ENCODE assay signal across 17 mouse cellular contexts in the genomic region with DNA sequence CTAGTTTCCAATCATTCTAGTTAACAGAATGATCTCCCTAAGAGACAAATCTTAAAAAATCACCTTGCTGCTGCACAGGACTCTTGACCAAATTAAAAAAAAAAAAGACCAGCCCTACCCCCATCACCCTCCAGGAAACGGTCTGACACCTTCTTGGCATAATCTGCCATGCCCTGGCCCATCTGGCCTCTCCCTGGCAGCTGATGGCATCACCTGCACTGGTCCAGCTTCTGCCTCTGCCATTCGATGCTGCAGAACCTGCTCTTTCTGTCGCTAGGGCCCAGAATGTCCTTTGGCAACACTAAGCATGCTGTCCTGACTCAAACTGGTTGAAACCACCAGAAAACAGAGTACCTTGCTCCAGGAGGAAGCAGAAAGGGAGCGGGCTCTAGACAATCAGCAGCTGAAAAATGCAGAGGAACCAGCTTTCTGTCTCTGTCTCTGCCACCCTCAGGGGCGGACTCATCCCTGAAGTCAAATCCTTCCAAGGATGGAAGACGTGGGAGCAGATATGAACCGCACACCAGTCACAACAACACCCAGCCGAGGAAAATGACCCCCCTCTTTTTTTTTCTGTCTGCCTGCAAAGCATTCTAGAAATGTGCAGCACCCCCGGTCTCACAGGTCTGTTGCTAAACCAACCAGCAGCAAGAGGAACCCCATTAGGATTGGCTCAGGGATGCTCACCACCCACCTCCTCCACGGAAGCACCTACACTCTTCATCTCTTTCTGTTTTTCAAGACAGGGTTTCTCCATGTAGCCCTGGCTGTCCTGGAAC. TPM values are rescaled to one million over a fixed set of nuclear protein-coding genes. Genes with fewer than 3 reads are reported as not detected.
DNase-seq lines count a peak whose midpoint lies in the region; ATAC-seq and TF ChIP-seq lines count a peak whose summit lies in the region.
"Had no signal": no experiment of that assay in that cellular context is flagged by ENCODE, and none has a peak within 500 bp of the region (broad histone marks: within the 10 kb centered on the region; RNA-seq: fewer than 3 reads in every experiment).

No protein-coding gene starts in this region.

- H3K9me3 ChIP-seq in hindbrain, postnatal 0 days (ENCODE audit: low read length) = no peaks in the 10 kb centered on the region
- H3K9me3 ChIP-seq in hindbrain, embryonic 16.5 days (ENCODE audit: control insufficient read depth, low read length) = no peaks in the 10 kb centered on the region
- no peaks in the 10 kb centered on the region for H3K9me3 ChIP-seq in midbrain, postnatal 0 days (ENCODE audit: low read length)
- H3K9me3 ChIP-seq in midbrain, embryonic 15.5 days = no peaks in the 10 kb centered on the region
- H3K9me3 ChIP-seq in embryonic facial prominence, embryonic 12.5 days = peaks cover 3% of the 10 kb centered on the region; the same call in 1 of the 2 replicates
- H3K9me3 ChIP-seq: embryonic facial prominence, embryonic 15.5 days; forebrain, embryonic 10.5 days; hindbrain, embryonic 13.5 days; liver, embryonic 13.5 days; lung, embryonic 15.5 days had no signal

- no peaks in the 10 kb centered on the region for H3K4me1 ChIP-seq in hindbrain, postnatal 0 days (ENCODE audit: insufficient read depth, low read length)
- H3K4me1 ChIP-seq in hindbrain, embryonic 16.5 days (ENCODE audit: control insufficient read depth, insufficient read depth, low read depth, low read length) = no peaks in the 10 kb centered on the region
- H3K4me1 ChIP-seq in midbrain, postnatal 0 days (ENCODE audit: insufficient read depth, low read length) = no peaks in the 10 kb centered on the region
- H3K4me1 ChIP-seq in midbrain, embryonic 15.5 days = no peaks in the 10 kb centered on the region
- H3K4me1 ChIP-seq in embryonic facial prominence, embryonic 12.5 days = no peaks in the 10 kb centered on the region
- H3K4me1 ChIP-seq: embryonic facial prominence, embryonic 15.5 days; hindbrain, embryonic 13.5 days; liver, embryonic 13.5 days; lung, embryonic 15.5 days had no signal

- H3K27ac ChIP-seq in hindbrain, postnatal 0 days = peak overlapping the region; percentile 41
- no peak overlapping the region for H3K27ac ChIP-seq in hindbrain, embryonic 16.5 days (ENCODE audit: low read depth, low read length)
- H3K27ac ChIP-seq in midbrain, postnatal 0 days (ENCODE audit: low read depth, low read length) = no peak overlapping the region
- no peak overlapping the region for H3K27ac ChIP-seq in midbrain, embryonic 15.5 days
- H3K27ac ChIP-seq in embryonic facial prominence, embryonic 12.5 days = 0 out of 2 replicates have a peak overlapping the region, but pooled peaks have one; percentile 12
- H3K27ac ChIP-seq: embryonic facial prominence, embryonic 15.5 days; forebrain, embryonic 10.5 days; hindbrain, embryonic 13.5 days; liver, embryonic 13.5 days; lung, embryonic 15.5 days had no signal

- no peaks in the 10 kb centered on the region for H3K36me3 ChIP-seq in hindbrain, postnatal 0 days (ENCODE audit: insufficient read depth, low read length)
- H3K36me3 ChIP-seq in hindbrain, embryonic 16.5 days (ENCODE audit: control insufficient read depth, insufficient read depth, low read length) = no peaks in the 10 kb centered on the region
- H3K36me3 ChIP-seq in midbrain, postnatal 0 days (ENCODE audit: insufficient read depth, low read length) = no peaks in the 10 kb centered on the region
- H3K36me3 ChIP-seq in midbrain, embryonic 15.5 days (replicated peaks) = no peaks in the 10 kb centered on the region
- no peaks in the 10 kb centered on the region for H3K36me3 ChIP-seq in embryonic facial prominence, embryonic 12.5 days
- H3K36me3 ChIP-seq: embryonic facial prominence, embryonic 15.5 days; forebrain, embryonic 10.5 days; hindbrain, embryonic 13.5 days; liver, embryonic 13.5 days; lung, embryonic 15.5 days had no signal

- peak; percentile 53 for ATAC-seq in hindbrain, postnatal 0 days
- ATAC-seq in hindbrain, embryonic 16.5 days = no peak
- ATAC-seq in midbrain, postnatal 0 days (ENCODE audit: low FRiP score) = no peak
- no peak for ATAC-seq in midbrain, embryonic 15.5 days (replicated peaks)
- ATAC-seq in embryonic facial prominence, embryonic 12.5 days (ENCODE audit: insufficient number of reproducible peaks, insufficient read depth, low FRiP score, low TSS enrichment) = no peak
- ATAC-seq: CD4-positive, CD25-positive, alpha-beta regulatory T cell, adult 4 months had no signal

- no peak overlapping the region for H3K9ac ChIP-seq in hindbrain, postnatal 0 days (replicated peaks; ENCODE audit: low read length)
- H3K9ac ChIP-seq in hindbrain, embryonic 16.5 days (ENCODE audit: low read depth, low read length) = no peak overlapping the region
- H3K9ac ChIP-seq in midbrain, postnatal 0 days (replicated peaks; ENCODE audit: low read length, poor library complexity, severe bottlenecking) = no peak overlapping the region
- no peak overlapping the region for H3K9ac ChIP-seq in midbrain, embryonic 15.5 days
- no peak overlapping the region for H3K9ac ChIP-seq in embryonic facial prominence, embryonic 12.5 days
- H3K9ac ChIP-seq: embryonic facial prominence, embryonic 15.5 days; hindbrain, embryonic 13.5 days; liver, embryonic 13.5 days; lung, embryonic 15.5 days had no signal

- no peak overlapping the region for H3K4me3 ChIP-seq in hindbrain, postnatal 0 days (ENCODE audit: low read length)
- no peak overlapping the region for H3K4me3 ChIP-seq in hindbrain, embryonic 16.5 days (ENCODE audit: low read length)
- no peak overlapping the region for H3K4me3 ChIP-seq in midbrain, postnatal 0 days (ENCODE audit: low read depth, low read length)
- H3K4me3 ChIP-seq in midbrain, embryonic 15.5 days = no peak overlapping the region
- no peak overlapping the region for H3K4me3 ChIP-seq in embryonic facial prominence, embryonic 12.5 days
- H3K4me3 ChIP-seq: embryonic facial prominence, embryonic 15.5 days; forebrain, embryonic 10.5 days; hindbrain, embryonic 13.5 days; liver, embryonic 13.5 days; lung, embryonic 15.5 days had no signal

- H3K4me2 ChIP-seq in hindbrain, postnatal 0 days (ENCODE audit: low read depth, low read length) = no peak overlapping the region
- H3K4me2 ChIP-seq in hindbrain, embryonic 16.5 days (ENCODE audit: low read length) = no peak overlapping the region
- H3K4me2 ChIP-seq in midbrain, postnatal 0 days (ENCODE audit: low read depth, low read length, poor library complexity, severe bottlenecking) = no peak overlapping the region
- H3K4me2 ChIP-seq in midbrain, embryonic 15.5 days = no peak overlapping the region
- no peak overlapping the region for H3K4me2 ChIP-seq in embryonic facial prominence, embryonic 12.5 days (replicated peaks)
- H3K4me2 ChIP-seq: embryonic facial prominence, embryonic 15.5 days; hindbrain, embryonic 13.5 days; liver, embryonic 13.5 days; lung, embryonic 15.5 days had no signal

- WGBS in hindbrain, postnatal 0 days = 64% methylated on average over 10 of the region's 10 CpGs
- 75% methylated on average over 10 of the region's 10 CpGs for WGBS in hindbrain, embryonic 16.5 days
- WGBS in midbrain, postnatal 0 days = 79% methylated on average over 10 of the region's 10 CpGs
- 81% methylated on average over 10 of the region's 10 CpGs for WGBS in midbrain, embryonic 15.5 days
- 73% methylated on average over 10 of the region's 10 CpGs for WGBS in embryonic facial prominence, embryonic 12.5 days

- TF ChIP-seq CTCF in hindbrain, postnatal 0 days (IDR thresholded peaks at IDR 0.05; ENCODE audit: low read depth) = no peak
- no peak for TF ChIP-seq CTCF in midbrain, postnatal 0 days (IDR thresholded peaks at IDR 0.05)

- no peaks in the 10 kb centered on the region for H3K27me3 ChIP-seq in hindbrain, postnatal 0 days (ENCODE audit: insufficient read depth, low read length)
- no peaks in the 10 kb centered on the region for H3K27me3 ChIP-seq in hindbrain, embryonic 16.5 days (replicated peaks; ENCODE audit: control insufficient read depth, insufficient read depth, low read length)
- H3K27me3 ChIP-seq in midbrain, postnatal 0 days (ENCODE audit: insufficient read depth, low read length) = no peaks in the 10 kb centered on the region
- H3K27me3 ChIP-seq in midbrain, embryonic 15.5 days (replicated peaks) = no peaks in the 10 kb centered on the region
- no peaks in the 10 kb centered on the region for H3K27me3 ChIP-seq in embryonic facial prominence, embryonic 12.5 days
- H3K27me3 ChIP-seq: embryonic facial prominence, embryonic 15.5 days; hindbrain, embryonic 13.5 days; liver, embryonic 13.5 days; lung, embryonic 15.5 days had no signal

- DNase-seq in hindbrain, postnatal 0 days (ENCODE audit: low spot score) = peak; percentile 45
- DNase-seq in midbrain, postnatal 0 days (ENCODE audit: low spot score) = peak; percentile 30
- DNase-seq in telencephalon, adult 2 months (ENCODE audit: low read depth, low spot score) = peak; percentile 76
- DNase-seq in thymus, postnatal 36 days = no peak
- DNase-seq: adrenal gland, adult 2 months; gastrocnemius, postnatal 25 days; kidney, adult 18-20 months; liver, embryonic 13.5 days; midbrain, embryonic 14.5 days had no signal

RNA-seq across cellular contexts. Expression of a gene that starts 24.0 kb away (rescaled TPM):
- 155 and 156 TPM in 2 replicates for total RNA-seq in hindbrain, postnatal 0 days (2014; rRNA removed)
- 102 and 108 TPM in 2 replicates for polyA plus RNA-seq in hindbrain, postnatal 0 days (2015; fragmentation: Nextera tagmentation; extraction: Ambion mirVana)
- 82.9 and 115 TPM in 2 replicates for polyA plus RNA-seq in hindbrain, embryonic 16.5 days (2015; fragmentation: Nextera tagmentation; extraction: Ambion mirVana)
- total RNA-seq in midbrain, postnatal 0 days (2014; rRNA removed) = 172 and 176 TPM in 2 replicates
- polyA plus RNA-seq in midbrain, postnatal 0 days (2015; fragmentation: Nextera tagmentation; extraction: Ambion mirVana) = 110 and 126 TPM in 2 replicates
- 175 and 194 TPM in 2 replicates for polyA plus RNA-seq in midbrain, embryonic 15.5 days (2015; fragmentation: Nextera tagmentation; extraction: Ambion mirVana)
- polyA plus RNA-seq in embryonic facial prominence, embryonic 12.5 days (2016; fragmentation: Nextera tagmentation; extraction: Ambion mirVana) = 275 and 279 TPM in 2 replicates

Comparison
In these comparisons a context has a peak if more than half of its experiments do, and no peak if none do; other contexts are left out.
1. H3K27ac ChIP-seq: peak in hindbrain, postnatal 0 days (single experiment) and embryonic facial prominence, embryonic 12.5 days (single experiment); none in hindbrain, embryonic 16.5 days (single experiment), midbrain, postnatal 0 days (single experiment) and midbrain, embryonic 15.5 days (single experiment).
2. DNase-seq: peak in hindbrain, postnatal 0 days (single experiment), midbrain, postnatal 0 days (single experiment) and telencephalon, adult 2 months (single experiment); none in thymus, postnatal 36 days (0 of 2).